Mouse (Mus musculus): ENCODE data around the gene Sema3g. TPM values are rescaled to one million over a fixed set of nuclear protein-coding genes. Genes with fewer than 3 reads are reported as not detected.
A peak's percentile ranks its signal among the peaks of the same experiment; 100 is the strongest.

Gene Sema3g
- polyA plus RNA-seq, 1 experiment from 2014 or later: 0.03 TPM

- peaks cover 3% of the 10 kb centered on the region for H3K4me1 ChIP-seq (ENCODE audit: control insufficient read depth, insufficient read depth, low read length)
- WGBS (ENCODE audit: insufficient replicate concordance): 91% methylated on average over 5 of the region's 5 CpGs
- no peak for ATAC-seq (replicated peaks; ENCODE audit: insufficient number of reproducible peaks, low FRiP score, low TSS enrichment)
- H3K27ac ChIP-seq (ENCODE audit: low read depth, low read length): no peak overlapping the region
- peak overlapping the region; percentile 98 for H3K4me3 ChIP-seq (ENCODE audit: low read depth, low read length)
- peak overlapping the region; percentile 95 for H3K9ac ChIP-seq (ENCODE audit: low read depth, low read length)
- H3K27me3 ChIP-seq (ENCODE audit: control insufficient read depth, insufficient read depth, low read length): no peaks in the 10 kb centered on the region
- H3K4me2 ChIP-seq: peak overlapping the region; percentile 76
- no peaks in the 10 kb centered on the region for H3K9me3 ChIP-seq (replicated peaks; ENCODE audit: control insufficient read depth, low read length)
- peaks cover 22% of the 10 kb centered on the region for H3K36me3 ChIP-seq (ENCODE audit: control insufficient read depth, insufficient read depth, low read length)
Measured at GRCm38 (mm10) chr14:31252091-31252490, 34.4 kb downstream of the Sema3g start.

GRCm38 (mm10) chr14:31258476-31259050 is 40.9 kb downstream of the Sema3g start:
- no peak overlapping the region for H3K9ac ChIP-seq (ENCODE audit: low read depth, low read length)
- no peak overlapping the region for H3K4me2 ChIP-seq
- no peak for ATAC-seq (replicated peaks; ENCODE audit: insufficient number of reproducible peaks, low FRiP score, low TSS enrichment)
- H3K36me3 ChIP-seq (ENCODE audit: control insufficient read depth, insufficient read depth, low read length): peaks cover 50% of the 10 kb centered on the region
- no peak overlapping the region for H3K27ac ChIP-seq (ENCODE audit: low read depth, low read length)
- H3K9me3 ChIP-seq (replicated peaks; ENCODE audit: control insufficient read depth, low read length): no peaks in the 10 kb centered on the region
- no peaks in the 10 kb centered on the region for H3K27me3 ChIP-seq (ENCODE audit: control insufficient read depth, insufficient read depth, low read length)
- H3K4me3 ChIP-seq (ENCODE audit: low read depth, low read length): no peak overlapping the region
- 94% methylated on average over 14 of the region's 14 CpGs for WGBS (ENCODE audit: insufficient replicate concordance)
- no peaks in the 10 kb centered on the region for H3K4me1 ChIP-seq (ENCODE audit: control insufficient read depth, insufficient read depth, low read length)

- H3K27ac ChIP-seq (ENCODE audit: low read depth, low read length): no peak overlapping the region; the same call in 1 of the 2 replicates
- H3K9ac ChIP-seq (ENCODE audit: low read depth, low read length): no peak overlapping the region
- H3K4me3 ChIP-seq (ENCODE audit: low read depth, low read length): no peak overlapping the region
- no peak for ATAC-seq (replicated peaks; ENCODE audit: insufficient number of reproducible peaks, low FRiP score, low TSS enrichment)
- 84% methylated on average over 4 of the region's 4 CpGs for WGBS (ENCODE audit: insufficient replicate concordance)
- peaks cover 38% of the 10 kb centered on the region for H3K36me3 ChIP-seq (ENCODE audit: control insufficient read depth, insufficient read depth, low read length)
- H3K27me3 ChIP-seq (ENCODE audit: control insufficient read depth, insufficient read depth, low read length): no peaks in the 10 kb centered on the region
- H3K4me2 ChIP-seq: no peak overlapping the region
- H3K4me1 ChIP-seq (ENCODE audit: control insufficient read depth, insufficient read depth, low read length): no peaks in the 10 kb centered on the region
- no peaks in the 10 kb centered on the region for H3K9me3 ChIP-seq (replicated peaks; ENCODE audit: control insufficient read depth, low read length)
Measured at GRCm38 (mm10) chr14:31260374-31260773, 42.7 kb downstream of the Sema3g start.

GRCm38 (mm10) chr14:31260932-31261331 is 43.3 kb downstream of the Sema3g start:
- ATAC-seq (replicated peaks; ENCODE audit: insufficient number of reproducible peaks, low FRiP score, low TSS enrichment): no peak
- no peaks in the 10 kb centered on the region for H3K9me3 ChIP-seq (replicated peaks; ENCODE audit: control insufficient read depth, low read length)
- no peak overlapping the region for H3K4me3 ChIP-seq (ENCODE audit: low read depth, low read length)
- H3K36me3 ChIP-seq (ENCODE audit: control insufficient read depth, insufficient read depth, low read length): peaks cover 38% of the 10 kb centered on the region
- no peak overlapping the region for H3K9ac ChIP-seq (ENCODE audit: low read depth, low read length)
- no peaks in the 10 kb centered on the region for H3K4me1 ChIP-seq (ENCODE audit: control insufficient read depth, insufficient read depth, low read length)
- no peak overlapping the region for H3K4me2 ChIP-seq
- 91% methylated on average over 9 of the region's 9 CpGs for WGBS (ENCODE audit: insufficient replicate concordance)
- H3K27me3 ChIP-seq (ENCODE audit: control insufficient read depth, insufficient read depth, low read length): no peaks in the 10 kb centered on the region
- H3K27ac ChIP-seq (ENCODE audit: low read depth, low read length): no peak overlapping the region; the same call in 1 of the 2 replicates

- no peak for ATAC-seq (replicated peaks; ENCODE audit: insufficient number of reproducible peaks, low FRiP score, low TSS enrichment)
- Histone ChIP-seq H3K4me3 (ENCODE audit: low read depth, low read length) (no peak overlapping the region), H3K4me2 (no peak overlapping the region), H3K9ac (ENCODE audit: low read depth, low read length) (no peak overlapping the region), H3K4me1 (ENCODE audit: control insufficient read depth, insufficient read depth, low read length) (peaks cover 9% of the 10 kb centered on the region; the same call in 1 of the 2 replicates), H3K9me3 (replicated peaks; ENCODE audit: control insufficient read depth, low read length) (no peaks in the 10 kb centered on the region), H3K27me3 (ENCODE audit: control insufficient read depth, insufficient read depth, low read length) (peaks cover 5% of the 10 kb centered on the region; the same call in 1 of the 2 replicates), H3K27ac (ENCODE audit: low read depth, low read length) (no peak overlapping the region), H3K36me3 (ENCODE audit: control insufficient read depth, insufficient read depth, low read length) (no peaks in the 10 kb centered on the region)
- WGBS (ENCODE audit: insufficient replicate concordance): 86% methylated on average over 11 of the region's 11 CpGs
Measured at GRCm38 (mm10) chr14:31267649-31268048, 50.0 kb downstream of the Sema3g start.

GRCm38 (mm10) chr14:31268301-31269001 is 50.8 kb downstream of the Sema3g start:
- no peak for ATAC-seq (replicated peaks; ENCODE audit: insufficient number of reproducible peaks, low FRiP score, low TSS enrichment)
- Histone ChIP-seq H3K27me3 (ENCODE audit: control insufficient read depth, insufficient read depth, low read length) (peaks cover 5% of the 10 kb centered on the region; the same call in 1 of the 2 replicates), H3K4me2 (peak overlapping the region; percentile 66), H3K4me3 (ENCODE audit: low read depth, low read length) (no peak overlapping the region), H3K4me1 (ENCODE audit: control insufficient read depth, insufficient read depth, low read length) (peaks cover 9% of the 10 kb centered on the region; the same call in 1 of the 2 replicates), H3K27ac (ENCODE audit: low read depth, low read length) (no peak overlapping the region), H3K36me3 (ENCODE audit: control insufficient read depth, insufficient read depth, low read length) (no peaks in the 10 kb centered on the region), H3K9ac (ENCODE audit: low read depth, low read length) (no peak overlapping the region), H3K9me3 (replicated peaks; ENCODE audit: control insufficient read depth, low read length) (no peaks in the 10 kb centered on the region)
- WGBS (ENCODE audit: insufficient replicate concordance): 76% methylated on average over 9 of the region's 9 CpGs

- Histone ChIP-seq H3K27me3 (ENCODE audit: control insufficient read depth, insufficient read depth, low read length) (peaks cover 5% of the 10 kb centered on the region; the same call in 1 of the 2 replicates), H3K9ac (ENCODE audit: low read depth, low read length) (peak overlapping the region; percentile 60), H3K4me3 (ENCODE audit: low read depth, low read length) (peak overlapping the region; percentile 38), H3K4me2 (peak overlapping the region; percentile 66), H3K36me3 (ENCODE audit: control insufficient read depth, insufficient read depth, low read length) (no peaks in the 10 kb centered on the region), H3K9me3 (replicated peaks; ENCODE audit: control insufficient read depth, low read length) (no peaks in the 10 kb centered on the region), H3K27ac (ENCODE audit: low read depth, low read length) (no peak overlapping the region), H3K4me1 (ENCODE audit: control insufficient read depth, insufficient read depth, low read length) (peaks cover 9% of the 10 kb centered on the region; the same call in 1 of the 2 replicates)
- WGBS (ENCODE audit: insufficient replicate concordance): 13% methylated on average over 27 of the region's 28 CpGs
- peak; percentile 55; the same call in 1 of the 2 replicates for ATAC-seq (replicated peaks; ENCODE audit: insufficient number of reproducible peaks, low FRiP score, low TSS enrichment)
Measured at GRCm38 (mm10) chr14:31269456-31270100, 51.9 kb downstream of the Sema3g start.

GRCm38 (mm10) chr14:31271121-31271520 is 53.5 kb downstream of the Sema3g start:
- Histone ChIP-seq H3K9ac (ENCODE audit: low read depth, low read length) (no peak overlapping the region), H3K4me2 (no peak overlapping the region), H3K36me3 (ENCODE audit: control insufficient read depth, insufficient read depth, low read length) (no peaks in the 10 kb centered on the region), H3K27me3 (ENCODE audit: control insufficient read depth, insufficient read depth, low read length) (peaks cover 5% of the 10 kb centered on the region; the same call in 1 of the 2 replicates), H3K4me1 (ENCODE audit: control insufficient read depth, insufficient read depth, low read length) (peaks cover 9% of the 10 kb centered on the region; the same call in 1 of the 2 replicates), H3K9me3 (replicated peaks; ENCODE audit: control insufficient read depth, low read length) (no peaks in the 10 kb centered on the region), H3K4me3 (ENCODE audit: low read depth, low read length) (no peak overlapping the region), H3K27ac (ENCODE audit: low read depth, low read length) (no peak overlapping the region)
- 88% methylated on average over 6 of the region's 6 CpGs for WGBS (ENCODE audit: insufficient replicate concordance)
- no peak for ATAC-seq (replicated peaks; ENCODE audit: insufficient number of reproducible peaks, low FRiP score, low TSS enrichment)
